Mouse (Mus musculus): ENCODE measurements around the gene Gm42906. TPM values are rescaled to one million over a fixed set of nuclear protein-coding genes. Genes with fewer than 3 reads are reported as not detected.

Gm42906 gene
- polyA plus RNA-seq, 1 experiment, result not detected

DNA sequence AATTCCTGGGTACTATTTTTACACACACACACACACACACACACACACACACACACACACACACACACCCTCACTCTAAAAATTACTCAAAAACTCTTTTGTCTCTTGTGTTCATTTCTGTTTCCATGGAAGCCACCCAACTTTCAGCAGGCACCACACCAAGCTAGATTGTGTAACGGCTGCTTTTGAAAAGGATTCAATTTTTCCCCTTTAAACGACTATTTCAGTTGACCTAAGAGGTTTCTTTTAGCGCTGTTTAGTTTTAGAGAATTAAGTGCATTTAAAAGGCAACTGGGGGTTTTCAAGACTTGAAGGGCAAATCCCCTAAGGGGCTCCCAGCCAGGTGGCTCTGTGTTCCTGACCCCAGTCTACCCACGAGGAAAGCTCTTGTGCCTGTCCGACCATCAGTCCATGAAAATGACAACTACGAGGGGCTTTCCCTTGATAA, 317.5 kb downstream of the Gm42906 start:
- no peaks in the 10 kb centered on the region for H3K27me3 ChIP-seq (ENCODE audit: control insufficient read depth)
- H3K36me3 ChIP-seq (ENCODE audit: control insufficient read depth), result no peaks in the 10 kb centered on the region
- no peaks in the 10 kb centered on the region for H3K9me3 ChIP-seq (ENCODE audit: control insufficient read depth, low read length)
- H3K4me1 ChIP-seq (ENCODE audit: control insufficient read depth), result no peaks in the 10 kb centered on the region
- TF ChIP-seq GATA1 (IDR thresholded peaks at IDR 0.05; ENCODE audit: low read length) (no peak), TAL1 (IDR thresholded peaks at IDR 0.05; ENCODE audit: low read length) (no peak)
- no peak overlapping the region for H3K4me3 ChIP-seq (replicated peaks)

- Histone ChIP-seq H3K4me1 (ENCODE audit: control insufficient read depth) (no peaks in the 10 kb centered on the region), H3K27me3 (ENCODE audit: control insufficient read depth) (no peaks in the 10 kb centered on the region), H3K9me3 (ENCODE audit: control insufficient read depth, low read length) (no peaks in the 10 kb centered on the region), H3K36me3 (ENCODE audit: control insufficient read depth) (no peaks in the 10 kb centered on the region), H3K4me3 (replicated peaks) (no peak overlapping the region)
- TF ChIP-seq GATA1 (IDR thresholded peaks at IDR 0.05; ENCODE audit: low read length), result no peak
- no peak for TF ChIP-seq TAL1 (IDR thresholded peaks at IDR 0.05; ENCODE audit: low read length)
These were observed 318.1 kb downstream of the Gm42906 start for GRCm38 (mm10) chr5:151109822-151110221.

DNA sequence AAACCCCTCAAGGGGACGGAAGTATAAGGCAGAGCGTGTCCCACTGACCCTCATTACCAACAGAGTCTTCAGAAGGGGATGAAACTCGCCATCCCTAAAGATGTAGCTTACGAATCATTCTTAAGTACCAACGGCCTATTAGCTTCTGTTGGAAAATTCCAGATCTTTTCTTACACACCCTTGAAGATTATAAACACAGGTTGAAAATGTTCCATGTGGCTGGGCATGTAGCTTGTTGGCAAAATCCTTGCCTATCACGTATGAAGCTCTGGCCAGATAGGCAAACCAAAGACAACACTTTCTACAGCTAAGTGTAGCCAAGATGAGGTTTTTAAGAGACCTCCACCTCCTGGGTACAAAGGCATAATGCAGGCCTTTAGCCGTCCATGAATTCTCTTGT, 319.0 kb downstream of the Gm42906 start:
- H3K36me3 ChIP-seq (ENCODE audit: control insufficient read depth), result no peaks in the 10 kb centered on the region
- H3K27me3 ChIP-seq (ENCODE audit: control insufficient read depth), result no peaks in the 10 kb centered on the region
- no peak overlapping the region for H3K4me3 ChIP-seq (replicated peaks)
- H3K9me3 ChIP-seq (ENCODE audit: control insufficient read depth, low read length), result no peaks in the 10 kb centered on the region
- no peaks in the 10 kb centered on the region for H3K4me1 ChIP-seq (ENCODE audit: control insufficient read depth)
- TF ChIP-seq GATA1 (IDR thresholded peaks at IDR 0.05; ENCODE audit: low read length) (no peak), TAL1 (IDR thresholded peaks at IDR 0.05; ENCODE audit: low read length) (no peak)

- TF ChIP-seq TAL1 (IDR thresholded peaks at IDR 0.05; ENCODE audit: low read length) (no peak), GATA1 (IDR thresholded peaks at IDR 0.05; ENCODE audit: low read length) (no peak)
- Histone ChIP-seq H3K36me3 (ENCODE audit: control insufficient read depth) (no peaks in the 10 kb centered on the region), H3K27me3 (ENCODE audit: control insufficient read depth) (no peaks in the 10 kb centered on the region), H3K4me3 (replicated peaks) (no peak overlapping the region), H3K9me3 (ENCODE audit: control insufficient read depth, low read length) (no peaks in the 10 kb centered on the region), H3K4me1 (ENCODE audit: control insufficient read depth) (no peaks in the 10 kb centered on the region)
These were observed 319.6 kb downstream of the Gm42906 start for GRCm38 (mm10) chr5:151108291-151108897.

- H3K27me3 ChIP-seq (ENCODE audit: control insufficient read depth), result no peaks in the 10 kb centered on the region
- H3K36me3 ChIP-seq (ENCODE audit: control insufficient read depth), result no peaks in the 10 kb centered on the region
- no peaks in the 10 kb centered on the region for H3K9me3 ChIP-seq (ENCODE audit: control insufficient read depth, low read length)
- no peaks in the 10 kb centered on the region for H3K4me1 ChIP-seq (ENCODE audit: control insufficient read depth)
- TF ChIP-seq GATA1 (IDR thresholded peaks at IDR 0.05; ENCODE audit: low read length) (no peak), TAL1 (IDR thresholded peaks at IDR 0.05; ENCODE audit: low read length) (no peak)
- no peak overlapping the region for H3K4me3 ChIP-seq (replicated peaks)
These were observed 321.1 kb downstream of the Gm42906 start for GRCm38 (mm10) chr5:151106841-151107240.

DNA sequence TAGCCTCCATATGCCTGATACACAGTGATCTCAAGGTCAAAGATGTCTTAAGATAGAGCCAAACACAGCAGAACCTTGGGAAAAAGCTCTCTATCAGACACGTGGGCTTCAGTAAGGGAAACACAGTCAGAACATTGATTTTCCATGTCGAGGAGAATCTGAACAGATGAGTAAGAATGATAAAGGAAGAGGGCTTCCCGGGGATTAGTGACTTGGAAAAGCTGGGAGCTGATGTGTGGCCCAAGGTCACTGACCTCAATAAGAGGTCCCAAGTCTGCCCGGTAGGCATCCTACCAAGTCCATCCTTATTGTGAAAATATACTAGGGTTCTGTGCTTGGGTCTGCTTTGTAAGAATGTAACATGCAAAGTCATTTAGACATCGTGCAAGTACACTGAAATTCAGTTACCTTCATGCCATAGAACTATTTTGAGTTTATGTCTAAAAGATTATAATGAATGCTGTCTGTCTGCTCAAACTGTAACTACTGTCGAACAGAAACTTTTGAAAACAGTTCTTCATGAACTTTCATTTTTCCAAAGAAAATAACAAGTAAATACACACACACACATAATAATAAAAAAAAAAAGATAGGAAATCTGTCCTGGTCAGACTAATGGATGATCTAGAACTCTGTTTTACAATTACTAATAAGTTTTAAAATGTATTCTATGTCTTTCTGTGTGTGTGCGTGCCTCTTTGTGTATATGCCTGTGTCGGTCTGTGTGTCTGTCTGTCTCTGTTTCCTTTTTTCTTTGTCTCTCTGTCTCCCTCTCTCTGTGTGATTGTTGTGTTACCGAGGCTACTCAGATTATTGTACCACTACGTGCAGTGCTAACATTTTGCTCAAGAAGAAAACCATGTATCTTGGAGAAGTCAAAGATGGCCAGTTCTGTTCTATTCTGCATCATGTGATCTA, 322.6 kb downstream of the Gm42906 start:
- no peaks in the 10 kb centered on the region for H3K9me3 ChIP-seq (ENCODE audit: control insufficient read depth, low read length)
- H3K4me3 ChIP-seq (replicated peaks), result no peak overlapping the region
- no peaks in the 10 kb centered on the region for H3K36me3 ChIP-seq (ENCODE audit: control insufficient read depth)
- TF ChIP-seq GATA1 (IDR thresholded peaks at IDR 0.05; ENCODE audit: low read length), result no peak
- no peak for TF ChIP-seq TAL1 (IDR thresholded peaks at IDR 0.05; ENCODE audit: low read length)
- H3K4me1 ChIP-seq (ENCODE audit: control insufficient read depth), result no peaks in the 10 kb centered on the region
- H3K27me3 ChIP-seq (ENCODE audit: control insufficient read depth), result no peaks in the 10 kb centered on the region

DNA sequence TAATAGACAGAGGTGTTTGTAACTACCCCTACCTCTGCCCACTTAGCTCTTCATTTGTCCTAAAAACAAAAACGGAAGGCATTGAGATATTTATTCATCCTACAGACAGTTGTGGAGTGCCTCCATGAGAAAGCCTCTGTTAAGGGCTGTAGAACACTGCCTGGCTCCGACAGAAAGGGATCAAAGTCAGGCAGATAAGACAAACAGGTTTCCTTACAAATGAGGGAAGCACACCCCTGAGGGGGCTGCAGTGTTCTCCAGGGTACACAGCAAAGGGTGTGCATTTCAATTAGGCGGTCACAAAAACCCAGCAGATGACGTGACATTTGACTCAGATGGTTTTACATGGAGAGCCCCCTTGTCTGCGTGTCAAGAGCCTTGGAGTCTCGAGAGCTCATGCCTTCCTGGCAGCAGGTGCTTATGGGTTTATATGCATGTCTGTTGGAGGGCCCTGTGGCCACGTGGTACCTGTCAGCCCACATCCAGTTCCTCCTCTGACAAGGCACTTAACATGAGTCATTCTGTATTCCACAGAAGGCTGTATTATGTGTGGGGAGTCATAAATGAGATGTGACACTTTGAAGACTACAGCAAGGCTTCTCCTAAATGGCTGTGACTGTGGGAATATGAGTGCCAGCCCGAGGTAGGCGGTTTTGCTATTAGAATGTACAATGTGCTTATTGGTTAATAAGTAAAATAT, 323.5 kb downstream of the Gm42906 start:
- H3K36me3 ChIP-seq (ENCODE audit: control insufficient read depth), result no peaks in the 10 kb centered on the region
- no peak overlapping the region for H3K4me3 ChIP-seq (replicated peaks)
- no peaks in the 10 kb centered on the region for H3K4me1 ChIP-seq (ENCODE audit: control insufficient read depth)
- H3K27me3 ChIP-seq (ENCODE audit: control insufficient read depth), result no peaks in the 10 kb centered on the region
- H3K9me3 ChIP-seq (ENCODE audit: control insufficient read depth, low read length), result no peaks in the 10 kb centered on the region
- TF ChIP-seq GATA1 (IDR thresholded peaks at IDR 0.05; ENCODE audit: low read length), result no peak
- no peak for TF ChIP-seq TAL1 (IDR thresholded peaks at IDR 0.05; ENCODE audit: low read length)

- H3K36me3 ChIP-seq (ENCODE audit: control insufficient read depth), result no peaks in the 10 kb centered on the region
- H3K4me3 ChIP-seq (replicated peaks), result no peak overlapping the region
- H3K9me3 ChIP-seq (ENCODE audit: control insufficient read depth, low read length), result no peaks in the 10 kb centered on the region
These were observed 324.7 kb downstream of the Gm42906 start for GRCm38 (mm10) chr5:151103284-151103683.

GRCm38 (mm10) chr5:151102262-151102661, 325.7 kb downstream of the Gm42906 start:
- Histone ChIP-seq H3K27me3 (ENCODE audit: control insufficient read depth) (no peaks in the 10 kb centered on the region), H3K36me3 (ENCODE audit: control insufficient read depth) (no peaks in the 10 kb centered on the region), H3K4me3 (replicated peaks) (no peak overlapping the region), H3K9me3 (ENCODE audit: control insufficient read depth, low read length) (no peaks in the 10 kb centered on the region), H3K4me1 (ENCODE audit: control insufficient read depth) (no peaks in the 10 kb centered on the region)
- no peak for TF ChIP-seq TAL1 (IDR thresholded peaks at IDR 0.05; ENCODE audit: low read length)
- TF ChIP-seq GATA1 (IDR thresholded peaks at IDR 0.05; ENCODE audit: low read length), result no peak

More at GRCm38 (mm10) chr5:151103284-151103683, 324.7 kb downstream of the Gm42906 start:
- TF ChIP-seq GATA1 (IDR thresholded peaks at IDR 0.05; ENCODE audit: low read length), result no peak
- no peak for TF ChIP-seq TAL1 (IDR thresholded peaks at IDR 0.05; ENCODE audit: low read length)
- no peaks in the 10 kb centered on the region for H3K4me1 ChIP-seq (ENCODE audit: control insufficient read depth)
- H3K27me3 ChIP-seq (ENCODE audit: control insufficient read depth), result no peaks in the 10 kb centered on the region
